Comparison of ENCODE assay signal across 9 mouse cellular contexts in genomic region chr17:29305058-29305806, GRCm38 (mm10). TPM values are rescaled to one million over a fixed set of nuclear protein-coding genes. Genes with fewer than 3 reads are reported as not detected.
DNase-seq lines count a peak whose midpoint lies in the region; ATAC-seq and TF ChIP-seq lines count a peak whose summit lies in the region.
"Had no signal": no experiment of that assay in that cellular context is flagged by ENCODE, and none has a peak within 500 bp of the region (broad histone marks: within the 10 kb centered on the region; RNA-seq: fewer than 3 reads in every experiment).

No protein-coding gene starts in this region.

- peak overlapping the region; percentile 31; the same call in 1 of the 2 replicates for H3K27ac ChIP-seq in heart, embryonic 10.5 days
- peak overlapping the region; percentile 69 for H3K27ac ChIP-seq in limb, embryonic 15.5 days
- H3K27ac ChIP-seq in layer of hippocampus, adult 2 months, result no peak overlapping the region
- H3K27ac ChIP-seq: midbrain, embryonic 12.5 days had no signal

- ATAC-seq in limb, embryonic 15.5 days (ENCODE audit: insufficient number of reproducible peaks, low FRiP score, low TSS enrichment, low read depth), result 0 out of 2 replicates have a peak, but pooled peaks have one; percentile 38

- 0 out of 2 replicates have a peak, but pooled peaks cover 11% of the 10 kb centered on the region for H3K27me3 ChIP-seq in heart, embryonic 10.5 days (ENCODE audit: insufficient read depth, poor library complexity, severe bottlenecking)
- no peaks in the 10 kb centered on the region for H3K27me3 ChIP-seq in limb, embryonic 15.5 days

- H3K9me3 ChIP-seq in heart, embryonic 10.5 days, result no peaks in the 10 kb centered on the region
- no peaks in the 10 kb centered on the region for H3K9me3 ChIP-seq in limb, embryonic 15.5 days
- H3K9me3 ChIP-seq: midbrain, embryonic 12.5 days had no signal

- H3K4me2 ChIP-seq in limb, embryonic 15.5 days, result peak overlapping the region; percentile 31
- H3K4me2 ChIP-seq: midbrain, embryonic 12.5 days had no signal

- no peak overlapping the region for H3K9ac ChIP-seq in limb, embryonic 15.5 days
- H3K9ac ChIP-seq: midbrain, embryonic 12.5 days had no signal

- DNase-seq in gastrocnemius, adult 18-20 months (ENCODE audit: low spot score), result peak; percentile 53
- no peak for DNase-seq in gastrocnemius, postnatal 10 days
- DNase-seq in cerebellum, adult 18-20 months, result peak; percentile 53 to 62
- no peak for DNase-seq in heart, embryonic 10.5 days (ENCODE audit: low spot score)
- DNase-seq in left cerebral cortex, adult 8-10 months (ENCODE audit: low spot score in 2 of 2), result no peak
- DNase-seq in ovary, adult 18-20 months (ENCODE audit: low spot score), result no peak
- DNase-seq in layer of hippocampus, adult 2 months (ENCODE audit: low spot score in 2 of 2), result no peak

- H3K4me3 ChIP-seq in heart, embryonic 10.5 days, result no peak overlapping the region
- no peak overlapping the region for H3K4me3 ChIP-seq in limb, embryonic 15.5 days
- no peak overlapping the region for H3K4me3 ChIP-seq in layer of hippocampus, adult 2 months
- H3K4me3 ChIP-seq: midbrain, embryonic 12.5 days had no signal

- peaks cover 19% of the 10 kb centered on the region for H3K36me3 ChIP-seq in heart, embryonic 10.5 days
- peaks cover 19% of the 10 kb centered on the region for H3K36me3 ChIP-seq in limb, embryonic 15.5 days

- 27% methylated on average over 15 of the region's 15 CpGs for WGBS in heart, embryonic 10.5 days
- WGBS in limb, embryonic 15.5 days, result 9% methylated on average over 15 of the region's 15 CpGs

- H3K4me1 ChIP-seq in heart, embryonic 10.5 days, result peaks cover 35% of the 10 kb centered on the region
- H3K4me1 ChIP-seq in limb, embryonic 15.5 days, result peaks cover 41% of the 10 kb centered on the region

- no peak for TF ChIP-seq CTCF in layer of hippocampus, adult 2 months (conservative IDR thresholded peaks at IDR 0.05)

RNA-seq across cellular contexts. Expression of gene Pi16, which starts 12.2 kb away (rescaled TPM):
- 10 to 100 TPM; 16.2 to 23.7 TPM for total RNA-seq in gastrocnemius, adult 18-20 months (2021)
- total RNA-seq in gastrocnemius, postnatal 10 days (2021), result 10 to 100 TPM; 38.8 to 45.1 TPM
- polyA plus RNA-seq in heart, embryonic 10.5 days (2016; fragmentation: Nextera tagmentation; extraction: Ambion mirVana), result 1.9 and 2.6 TPM in 2 replicates
- polyA plus RNA-seq in limb, embryonic 15.5 days (2015; fragmentation: Nextera tagmentation; extraction: Ambion mirVana), result 6.5 and 8.0 TPM in 2 replicates
- total RNA-seq in left cerebral cortex, adult 8-10 months (2022), result 1 to 10 TPM; 1.2 to 1.6 (median 1.4) TPM
- total RNA-seq in layer of hippocampus, adult 2 months (2021), result 1 to 10 TPM in 1 of 2 experiments, under 1 TPM in 1; 0.74 to 1.1 TPM

RNA-seq across cellular contexts. Expression of gene BC004004, which starts 36.6 kb away (rescaled TPM):
- 100 to 1,000 TPM; 119 to 125 TPM for total RNA-seq in gastrocnemius, adult 18-20 months (2021)
- 100 to 1,000 TPM; 115 to 118 TPM for total RNA-seq in gastrocnemius, postnatal 10 days (2021)
- 79.2 and 94.0 TPM in 2 replicates for polyA plus RNA-seq in heart, embryonic 10.5 days (2016; fragmentation: Nextera tagmentation; extraction: Ambion mirVana)
- polyA plus RNA-seq in limb, embryonic 15.5 days (2015; fragmentation: Nextera tagmentation; extraction: Ambion mirVana), result 84.1 and 95.5 TPM in 2 replicates
- total RNA-seq in left cerebral cortex, adult 8-10 months (2022), result 100 to 1,000 TPM in 3 of 4 experiments, 10 to 100 TPM in 1; 98.1 to 131 (median 114) TPM
- 10 to 100 TPM; 78.9 to 81.5 TPM for total RNA-seq in layer of hippocampus, adult 2 months (2021)

RNA-seq across cellular contexts. Expression of gene Ppil1, which starts 41.2 kb away (rescaled TPM):
- 1 to 10 TPM; 5.5 to 6.1 TPM for total RNA-seq in gastrocnemius, adult 18-20 months (2021)
- 10 to 100 TPM; 11.4 to 12.4 TPM for total RNA-seq in gastrocnemius, postnatal 10 days (2021)
- 147 and 188 TPM in 2 replicates for polyA plus RNA-seq in heart, embryonic 10.5 days (2016; fragmentation: Nextera tagmentation; extraction: Ambion mirVana)
- polyA plus RNA-seq in limb, embryonic 15.5 days (2015; fragmentation: Nextera tagmentation; extraction: Ambion mirVana), result 130 and 132 TPM in 2 replicates
- 10 to 100 TPM; 17.0 to 19.9 (median 19.5) TPM for total RNA-seq in left cerebral cortex, adult 8-10 months (2022)
- 10 to 100 TPM; 14.8 to 16.2 TPM for total RNA-seq in layer of hippocampus, adult 2 months (2021)

RNA-seq across cellular contexts. Expression of gene Mtch1, which starts 42.5 kb away (rescaled TPM):
- 10 to 100 TPM; 80.1 to 88.4 TPM for total RNA-seq in gastrocnemius, adult 18-20 months (2021)
- total RNA-seq in gastrocnemius, postnatal 10 days (2021), result 100 to 1,000 TPM; 197 to 221 TPM
- 281 and 310 TPM in 2 replicates for polyA plus RNA-seq in heart, embryonic 10.5 days (2016; fragmentation: Nextera tagmentation; extraction: Ambion mirVana)
- 267 and 334 TPM in 2 replicates for polyA plus RNA-seq in limb, embryonic 15.5 days (2015; fragmentation: Nextera tagmentation; extraction: Ambion mirVana)
- total RNA-seq in left cerebral cortex, adult 8-10 months (2022), result 100 to 1,000 TPM; 565 to 601 (median 593) TPM
- 100 to 1,000 TPM; 587 to 618 TPM for total RNA-seq in layer of hippocampus, adult 2 months (2021)

RNA-seq across cellular contexts. Expression of gene Fgd2, which starts 55.5 kb away (rescaled TPM):
- 1 to 10 TPM in 1 of 2 experiments, under 1 TPM in 1; 0.68 to 1.6 TPM for total RNA-seq in gastrocnemius, adult 18-20 months (2021)
- total RNA-seq in gastrocnemius, postnatal 10 days (2021), result 1 to 10 TPM; 3.5 to 3.9 TPM
- 2.2 and 3.8 TPM in 2 replicates for polyA plus RNA-seq in heart, embryonic 10.5 days (2016; fragmentation: Nextera tagmentation; extraction: Ambion mirVana)
- 8.5 and 9.7 TPM in 2 replicates for polyA plus RNA-seq in limb, embryonic 15.5 days (2015; fragmentation: Nextera tagmentation; extraction: Ambion mirVana)
- 1 to 10 TPM; 7.5 to 7.9 (median 7.6) TPM for total RNA-seq in left cerebral cortex, adult 8-10 months (2022)
- 1 to 10 TPM; 3.8 to 4.4 TPM for total RNA-seq in layer of hippocampus, adult 2 months (2021)

Comparison
In these comparisons a context has a peak if more than half of its experiments do, and no peak if none do; other contexts are left out.
1. DNase-seq: peak in gastrocnemius, adult 18-20 months (single experiment) and cerebellum, adult 18-20 months (2 of 2); none in gastrocnemius, postnatal 10 days (single experiment), heart, embryonic 10.5 days (single experiment), left cerebral cortex, adult 8-10 months (0 of 2), ovary, adult 18-20 months (single experiment) and layer of hippocampus, adult 2 months (0 of 2).
2. RNA of gene Pi16, which starts 12.2 kb away (total RNA-seq): 38.8 to 45.1 TPM in gastrocnemius, postnatal 10 days and 16.2 to 23.7 TPM in gastrocnemius, adult 18-20 months; 1.2 to 1.6 TPM in left cerebral cortex, adult 8-10 months and 0.74 to 1.1 TPM in layer of hippocampus, adult 2 months; every median in the first group is over 4 times any median in the second.